Mouse (Mus musculus) v-Abl transformed pro-B cells (cell line): ENCODE data around the gene Olfr777.
"Not testable (repeated sequence)": the region's sequence is repeated elsewhere in the genome, so short reads cannot be mapped to it uniquely, and the experiment has no call there.

Source experiments
- in situ Hi-C, 2 experiments: fragments of 400-800 bp; cut with MboI; formaldehyde crosslinking; loops; one replicate each; pipeline ENCODE4 v1.15.1; 2025; ENCODE audit not compliant: unreplicated experiment in 2 of 2

Olfr777 gene

DNA sequence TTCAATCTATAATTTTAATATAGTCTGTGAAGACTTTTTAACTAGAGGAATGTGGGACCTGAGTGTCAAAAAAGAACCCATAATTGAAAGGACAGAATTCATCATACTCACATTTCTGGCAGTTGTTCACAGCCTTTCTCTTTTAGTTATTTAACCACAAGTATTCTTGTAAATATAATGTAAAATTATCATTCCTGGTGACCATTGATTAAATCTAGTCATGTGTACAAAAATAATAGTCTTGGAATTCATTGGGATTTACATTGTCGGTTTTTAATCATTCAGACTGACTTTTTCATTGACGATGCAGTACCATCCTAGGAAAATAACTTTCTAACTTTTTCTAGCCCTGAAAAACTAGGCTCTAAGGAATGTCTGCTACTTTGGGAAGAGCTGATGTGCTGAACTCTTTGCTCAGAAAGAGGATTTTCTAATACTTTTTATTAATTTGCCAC, at the start of gene Olfr777:
Gene Olfr777, minus strand, starts transcription at position 405 of the 455 bp plus-strand sequence.
- in situ Hi-C loops = no loop called here

DNA sequence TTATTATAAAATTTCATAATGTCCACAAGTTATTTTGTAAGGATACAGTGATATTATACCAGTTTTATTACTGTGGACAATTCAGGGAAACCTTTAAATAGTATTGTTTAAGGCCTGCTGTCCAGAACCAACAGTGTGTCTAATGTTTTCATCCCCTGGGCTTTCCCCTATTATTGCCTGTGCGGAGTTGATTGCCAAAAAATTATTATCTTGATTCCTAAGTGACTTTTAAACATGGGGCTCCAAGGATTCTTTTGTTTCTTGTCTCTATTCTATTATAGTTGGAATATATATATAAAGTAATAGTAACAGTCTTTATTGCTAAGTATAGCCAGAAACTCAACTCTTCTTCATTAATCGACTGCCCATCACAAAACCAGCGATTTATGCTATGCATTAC, 46.5 kb upstream of the Olfr777 start, which contains the start of gene Olfr780:
Gene Olfr780, plus strand, starts transcription at position 301 of the 400 bp plus-strand sequence.
- in situ Hi-C loops = no loop called here

DNA sequence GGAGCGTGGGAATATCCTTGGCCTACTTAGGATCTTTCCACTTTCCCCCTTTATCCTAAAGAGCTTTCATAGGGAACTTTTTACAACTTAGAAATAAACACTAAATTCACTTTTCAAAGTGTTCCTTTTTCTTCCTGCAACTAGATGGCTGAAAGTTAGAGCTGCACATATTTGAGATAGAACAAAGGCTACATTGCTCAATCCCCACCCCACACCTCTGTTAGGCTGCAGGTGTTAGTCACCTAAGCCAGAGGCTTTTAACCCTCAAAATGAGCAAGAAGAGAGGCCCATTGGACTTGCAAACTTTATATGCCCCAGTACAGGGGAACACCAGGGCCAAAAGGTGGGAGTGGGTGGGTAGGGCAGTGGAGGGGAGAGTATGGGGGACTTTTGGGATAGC, 42.2 kb upstream of the Olfr777 start:
- in situ Hi-C loops = not testable (repeated sequence)

DNA sequence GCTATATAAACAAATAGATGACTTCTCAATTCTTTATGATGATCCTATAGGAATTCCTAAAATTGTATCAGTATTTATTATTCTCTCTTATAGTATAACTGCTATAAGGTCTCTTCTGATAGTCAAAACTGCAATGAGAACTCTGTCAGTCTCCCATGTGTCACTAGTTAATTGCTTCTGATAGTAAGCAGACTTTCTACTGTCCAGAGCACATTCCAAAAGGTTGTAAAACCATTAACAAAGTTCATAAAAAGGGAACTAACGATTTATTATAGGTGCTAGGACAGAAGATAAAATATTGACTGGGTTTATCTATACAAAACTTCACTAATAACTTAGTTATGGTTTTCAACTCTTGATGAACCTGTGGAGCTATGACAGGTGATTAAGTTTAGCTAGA, 41.7 kb upstream of the Olfr777 start:
- in situ Hi-C loops = not testable (repeated sequence)

DNA sequence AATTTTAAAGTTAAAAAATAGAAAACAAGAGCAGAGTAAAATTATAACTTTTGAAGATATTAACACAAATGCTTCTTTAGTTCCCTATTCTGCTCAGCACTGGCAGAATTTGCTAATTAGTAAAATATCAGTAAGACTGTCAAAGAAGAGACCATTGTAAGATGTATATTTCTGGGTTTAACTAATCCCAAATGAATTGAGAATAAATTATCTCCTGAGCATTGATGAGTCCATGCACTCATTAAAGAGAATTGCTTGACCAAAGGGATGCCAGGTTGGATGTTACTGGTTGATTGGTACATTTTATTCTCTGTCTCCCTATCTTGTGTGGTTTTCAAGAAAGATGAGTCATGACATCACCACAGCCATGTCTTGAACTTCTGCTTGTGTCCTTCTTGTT, 12.5 kb downstream of the Olfr777 start, which contains the start of gene Olfr776:
Gene Olfr776, plus strand, starts transcription at position 301 of the 400 bp plus-strand sequence.
- in situ Hi-C loops = no loop called here

DNA sequence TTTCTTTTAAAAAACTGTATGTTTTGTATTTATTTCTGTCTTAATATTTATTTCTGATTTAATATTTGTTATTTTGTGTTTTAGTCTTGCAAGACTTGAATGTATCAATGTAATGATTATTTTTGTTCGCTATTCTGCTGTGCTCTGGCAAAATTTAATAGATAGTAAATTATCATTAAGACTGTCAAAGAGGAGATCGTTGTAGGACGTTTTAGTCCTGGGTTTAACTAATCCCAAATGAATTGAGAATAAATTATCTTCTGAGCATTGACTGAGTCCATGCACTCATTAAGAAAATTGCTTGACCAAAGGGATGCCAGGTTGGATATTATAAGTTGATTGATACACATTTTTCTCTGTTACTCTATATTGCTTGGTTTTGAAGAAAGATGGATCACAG, 23.2 kb downstream of the Olfr777 start, which contains the start of gene Olfr775:
Gene Olfr775, plus strand, starts transcription at position 301 of the 400 bp plus-strand sequence.
- in situ Hi-C loops = no loop called here

DNA sequence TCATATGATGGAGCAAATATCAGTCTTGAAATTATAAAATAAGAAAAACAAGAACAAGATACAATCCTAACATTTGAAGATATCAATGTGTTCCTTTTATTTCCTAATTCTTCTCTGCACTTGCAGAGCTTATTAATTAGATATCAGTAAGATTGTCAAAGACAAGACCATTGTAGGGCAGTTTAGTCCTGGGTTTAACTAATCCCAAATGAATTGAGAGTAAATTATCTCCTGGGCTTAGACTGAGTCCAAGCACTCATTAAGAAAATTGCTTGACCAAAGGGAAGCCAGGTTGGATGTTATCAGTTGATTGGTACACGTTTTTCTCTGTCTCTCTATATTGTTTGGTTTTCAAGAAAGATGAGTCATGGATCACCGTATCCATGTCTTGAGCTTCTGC, 35.4 kb downstream of the Olfr777 start, which contains the start of gene Olfr774:
Gene Olfr774, plus strand, starts transcription at position 301 of the 400 bp plus-strand sequence.
- in situ Hi-C loops = no loop called here

DNA sequence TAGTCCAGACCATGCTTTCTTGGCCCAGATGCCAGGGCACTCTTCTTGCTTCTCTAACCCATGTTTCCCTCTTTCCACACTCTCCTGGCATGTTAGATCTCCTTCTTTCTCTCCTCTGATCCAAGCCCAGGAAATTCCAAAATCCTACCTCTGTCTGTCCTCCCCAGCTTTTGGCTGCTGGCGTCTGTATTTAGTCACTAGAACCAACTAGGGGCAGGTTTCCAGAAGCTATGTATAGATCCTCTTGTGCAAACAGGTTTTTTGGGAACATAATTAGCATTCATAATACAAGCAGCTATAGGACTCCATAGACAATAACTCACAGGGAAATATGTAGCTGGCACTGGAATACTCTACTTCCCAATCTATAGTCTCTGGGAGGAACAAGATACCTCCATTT, 40.5 kb downstream of the Olfr777 start:
- in situ Hi-C loops = no loop called here
